In the genomic region with DNA sequence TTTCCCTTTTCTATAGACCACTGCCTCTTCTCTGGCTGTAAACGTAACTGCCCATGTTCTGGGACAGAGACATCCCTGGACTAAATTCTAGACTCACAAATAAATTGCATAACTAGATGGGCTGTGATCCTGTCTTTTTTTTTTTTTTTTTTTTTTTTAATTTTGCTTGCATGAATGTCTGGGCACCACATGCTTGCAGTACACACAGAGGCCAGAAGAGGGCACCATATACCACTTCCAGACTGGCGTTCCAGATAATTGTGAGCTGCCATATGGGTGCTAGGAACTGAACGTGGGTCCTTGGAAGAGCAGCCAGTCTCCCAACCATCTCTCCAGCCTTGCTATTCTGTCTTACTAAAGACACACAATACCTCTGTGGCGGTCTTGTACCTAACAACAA, we compare ENCODE assay signal across 12 mouse cellular contexts. TPM values are rescaled to one million over a fixed set of nuclear protein-coding genes. Genes with fewer than 3 reads are reported as not detected.
A peak's percentile ranks its signal among the peaks of the same experiment; 100 is the strongest.
DNase-seq lines count a peak whose midpoint lies in the region; ATAC-seq and TF ChIP-seq lines count a peak whose summit lies in the region.
"Had no signal": no experiment of that assay in that cellular context is flagged by ENCODE, and none has a peak within 500 bp of the region (broad histone marks: within the 10 kb centered on the region; RNA-seq: fewer than 3 reads in every experiment).

No protein-coding gene starts in this region.

- WGBS in forebrain, postnatal 0 days = 66% methylated on average over 4 of the region's 4 CpGs
- 70% methylated on average over 4 of the region's 4 CpGs for WGBS in forebrain, embryonic 10.5 days
- WGBS in midbrain, embryonic 10.5 days = 74% methylated on average over 4 of the region's 4 CpGs
- WGBS in midbrain, embryonic 11.5 days = 63% methylated on average over 4 of the region's 4 CpGs

- no peak overlapping the region for H3K27ac ChIP-seq in forebrain, postnatal 0 days (ENCODE audit: low read depth, low read length)
- H3K27ac ChIP-seq in forebrain, embryonic 10.5 days = no peak overlapping the region
- no peak overlapping the region for H3K27ac ChIP-seq in midbrain, embryonic 10.5 days (replicated peaks)
- no peak overlapping the region for H3K27ac ChIP-seq in midbrain, embryonic 11.5 days (ENCODE audit: low read depth, low read length)
- H3K27ac ChIP-seq: embryonic facial prominence, embryonic 10.5 days had no signal

- H3K4me1 ChIP-seq in forebrain, postnatal 0 days (ENCODE audit: insufficient read depth) = no peaks in the 10 kb centered on the region
- no peaks in the 10 kb centered on the region for H3K4me1 ChIP-seq in forebrain, embryonic 10.5 days
- peaks cover 3% of the 10 kb centered on the region for H3K4me1 ChIP-seq in midbrain, embryonic 10.5 days
- H3K4me1 ChIP-seq in midbrain, embryonic 11.5 days (ENCODE audit: control insufficient read depth, insufficient read depth, low read length) = no peaks in the 10 kb centered on the region
- H3K4me1 ChIP-seq: embryonic facial prominence, embryonic 10.5 days had no signal

- no peak overlapping the region for H3K9ac ChIP-seq in forebrain, postnatal 0 days
- no peak overlapping the region for H3K9ac ChIP-seq in midbrain, embryonic 11.5 days (ENCODE audit: low read length)

- H3K4me2 ChIP-seq in forebrain, postnatal 0 days (ENCODE audit: low read depth) = no peak overlapping the region
- H3K4me2 ChIP-seq in midbrain, embryonic 11.5 days = no peak overlapping the region
- H3K4me2 ChIP-seq: heart, embryonic 11.5 days had no signal

- H3K36me3 ChIP-seq in forebrain, postnatal 0 days (ENCODE audit: insufficient read depth) = no peaks in the 10 kb centered on the region
- H3K36me3 ChIP-seq in forebrain, embryonic 10.5 days (replicated peaks) = no peaks in the 10 kb centered on the region
- H3K36me3 ChIP-seq in midbrain, embryonic 10.5 days = no peaks in the 10 kb centered on the region
- no peaks in the 10 kb centered on the region for H3K36me3 ChIP-seq in midbrain, embryonic 11.5 days (ENCODE audit: control insufficient read depth, insufficient read depth, low read length)
- H3K36me3 ChIP-seq: embryonic facial prominence, embryonic 10.5 days had no signal

- no peak for ATAC-seq in forebrain, postnatal 0 days
- ATAC-seq in midbrain, embryonic 11.5 days (ENCODE audit: low FRiP score) = no peak

- H3K27me3 ChIP-seq in forebrain, postnatal 0 days (ENCODE audit: insufficient read depth, low read length) = no peaks in the 10 kb centered on the region
- no peaks in the 10 kb centered on the region for H3K27me3 ChIP-seq in forebrain, embryonic 10.5 days (ENCODE audit: poor library complexity, severe bottlenecking)
- H3K27me3 ChIP-seq in midbrain, embryonic 10.5 days (ENCODE audit: low read depth, poor library complexity, severe bottlenecking) = no peaks in the 10 kb centered on the region
- no peaks in the 10 kb centered on the region for H3K27me3 ChIP-seq in midbrain, embryonic 11.5 days (ENCODE audit: control insufficient read depth, insufficient read depth, low read length)

- no peak for DNase-seq in forebrain, postnatal 0 days
- DNase-seq in forebrain, embryonic 10.5 days (ENCODE audit: extremely low spot score, low spot score) = no peak
- peak; percentile 24 for DNase-seq in midbrain, embryonic 10.5 days (ENCODE audit: low spot score)
- DNase-seq in midbrain, embryonic 11.5 days (ENCODE audit: low spot score, missing footprints) = no peak
- peak; percentile 7 for DNase-seq in embryo, embryonic 9.5 days (ENCODE audit: extremely low spot score)
- peak; percentile 13 for DNase-seq in thymus, postnatal 0 days (ENCODE audit: low spot score)
- no peak for DNase-seq in adrenal gland, postnatal 4 days (ENCODE audit: low spot score in 2 of 2)
- DNase-seq in ovary, postnatal 36 days (ENCODE audit: low spot score) = no peak
- DNase-seq: layer of hippocampus, adult 9-11 months; midbrain, embryonic 14.5 days had no signal

- no peak overlapping the region for H3K4me3 ChIP-seq in forebrain, postnatal 0 days (ENCODE audit: low read depth, low read length)
- no peak overlapping the region for H3K4me3 ChIP-seq in forebrain, embryonic 10.5 days
- no peak overlapping the region for H3K4me3 ChIP-seq in midbrain, embryonic 10.5 days
- no peak overlapping the region for H3K4me3 ChIP-seq in midbrain, embryonic 11.5 days (ENCODE audit: low read depth, low read length)
- H3K4me3 ChIP-seq: embryonic facial prominence, embryonic 10.5 days had no signal

- no peaks in the 10 kb centered on the region for H3K9me3 ChIP-seq in forebrain, postnatal 0 days (ENCODE audit: low read length)
- H3K9me3 ChIP-seq in forebrain, embryonic 10.5 days = peaks cover 3% of the 10 kb centered on the region; the same call in 1 of the 2 replicates
- H3K9me3 ChIP-seq in midbrain, embryonic 10.5 days (replicated peaks) = peaks cover 3% of the 10 kb centered on the region; the same call in 1 of the 2 replicates
- no peaks in the 10 kb centered on the region for H3K9me3 ChIP-seq in midbrain, embryonic 11.5 days (ENCODE audit: control insufficient read depth, low read length)
- H3K9me3 ChIP-seq: embryonic facial prominence, embryonic 10.5 days had no signal

- peak; percentile 31 for TF ChIP-seq CTCF in forebrain, postnatal 0 days (IDR thresholded peaks at IDR 0.05; ENCODE audit: low read depth)

RNA-seq across cellular contexts. Expression of gene Obscn, which starts 42.0 kb away (rescaled TPM):
- total RNA-seq in forebrain, postnatal 0 days (2014; rRNA removed) = 1.5 and 1.7 TPM in 2 replicates
- 0.23 and 0.31 TPM in 2 replicates for polyA plus RNA-seq in forebrain, postnatal 0 days (2015; fragmentation: Nextera tagmentation; extraction: Ambion mirVana)
- 0.01 TPM in 1 of 2 replicates, not detected in the other for polyA plus RNA-seq in forebrain, embryonic 10.5 days (2016; fragmentation: Nextera tagmentation; extraction: Ambion mirVana)
- 0.01 TPM in 2 replicates for polyA plus RNA-seq in midbrain, embryonic 10.5 days (2016; fragmentation: Nextera tagmentation; extraction: Ambion mirVana)
- polyA plus RNA-seq in midbrain, embryonic 11.5 days (2014; fragmentation: Nextera tagmentation; extraction: Ambion mirVana) = 0.03 and 0.04 TPM in 2 replicates
- 0.04 and 0.13 TPM in 2 replicates for polyA plus RNA-seq in thymus, postnatal 0 days (2015; fragmentation: Nextera tagmentation; extraction: Ambion mirVana)
- total RNA-seq in adrenal gland, postnatal 4 days (2021) = 10 to 100 TPM in 1 of 2 experiments, 1 to 10 TPM in 1; 9.0 to 22.3 TPM

Comparison
In these comparisons a context has a peak if more than half of its experiments do, and no peak if none do; other contexts are left out.
1. DNase-seq: peak in midbrain, embryonic 10.5 days (single experiment), embryo, embryonic 9.5 days (single experiment) and thymus, postnatal 0 days (single experiment); none in forebrain, postnatal 0 days (single experiment), forebrain, embryonic 10.5 days (single experiment), midbrain, embryonic 11.5 days (single experiment), adrenal gland, postnatal 4 days (0 of 2) and ovary, postnatal 36 days (single experiment).